In genomic region chr1:165084179-165084578, GRCm38 (mm10) we compare ENCODE assay signal across 8 mouse cellular contexts.
DNase-seq lines count a peak whose midpoint lies in the region; ATAC-seq and TF ChIP-seq lines count a peak whose summit lies in the region.

No protein-coding gene starts in this region.

- H3K9ac ChIP-seq in hindbrain, postnatal 0 days (replicated peaks; ENCODE audit: low read length) = no peak overlapping the region

- H3K4me2 ChIP-seq in hindbrain, postnatal 0 days (ENCODE audit: low read depth, low read length) = no peak overlapping the region

- no peaks in the 10 kb centered on the region for H3K27me3 ChIP-seq in hindbrain, postnatal 0 days (ENCODE audit: insufficient read depth, low read length)
- 0 out of 2 replicates have a peak, but pooled peaks cover 1% of the 10 kb centered on the region for H3K27me3 ChIP-seq in cerebellum, adult 2 months (ENCODE audit: control insufficient read depth, insufficient read depth, low read length)

- H3K4me3 ChIP-seq in hindbrain, postnatal 0 days (ENCODE audit: low read length) = no peak overlapping the region
- no peak overlapping the region for H3K4me3 ChIP-seq in cerebellum, adult 2 months (replicated peaks; ENCODE audit: insufficient read depth, low read depth, low read length)

- 0 out of 2 replicates have a peak, but pooled peaks cover 5% of the 10 kb centered on the region for H3K4me1 ChIP-seq in hindbrain, postnatal 0 days (ENCODE audit: insufficient read depth, low read length)
- no peaks in the 10 kb centered on the region for H3K4me1 ChIP-seq in cerebellum, adult 2 months (ENCODE audit: control insufficient read depth, insufficient read depth, low read length)

- whole genome bisulfite sequencing in hindbrain, postnatal 0 days = 71% methylated on average over 6 of the region's 6 CpGs
- WGBS in cerebellum, adult 2 months = 57% methylated on average over 6 of the region's 6 CpGs

- DNase-seq in cerebellum, postnatal 10 days = peak; percentile 29 to 31
- DNase-seq in cerebellum, postnatal 25 days = no peak
- DNase-seq in 3134 (ENCODE audit: extremely low read depth, insufficient read length, low spot score) (peak; percentile 52), liver (no peak)
- peak; percentile 45 for DNase-seq in hindbrain, postnatal 0 days (ENCODE audit: low spot score)
- peak; percentile 63 to 75 for DNase-seq in right cerebral cortex, postnatal 10 days (ENCODE audit: low spot score in 2 of 2)
- DNase-seq in cerebellum, adult 2 months = no peak

- no peak overlapping the region for H3K27ac ChIP-seq in hindbrain, postnatal 0 days
- H3K27ac ChIP-seq in cerebellum, adult 2 months (ENCODE audit: insufficient read depth, low read length) = no peak overlapping the region

- ATAC-seq in frontal cortex, adult (ENCODE audit: low TSS enrichment) = peak; percentile 95
- peak; percentile 67 for ATAC-seq in hindbrain, postnatal 0 days

- no peak for TF ChIP-seq CTCF in hindbrain, postnatal 0 days (IDR thresholded peaks at IDR 0.05; ENCODE audit: low read depth)
- no peak for TF ChIP-seq CTCF in cerebellum, adult 2 months (IDR thresholded peaks at IDR 0.05; ENCODE audit: borderline replicate concordance, insufficient read depth, low read depth, low read length)

- H3K9me3 ChIP-seq in hindbrain, postnatal 0 days (ENCODE audit: low read length) = no peaks in the 10 kb centered on the region

- no peak for TF ChIP-seq POLR2A in cerebellum, adult 2 months (IDR thresholded peaks at IDR 0.05; ENCODE audit: borderline replicate concordance, insufficient read depth, low read length)

- H3K36me3 ChIP-seq in hindbrain, postnatal 0 days (ENCODE audit: insufficient read depth, low read length) = no peaks in the 10 kb centered on the region

Comparison
In these comparisons a context has a peak if more than half of its experiments do, and no peak if none do; other contexts are left out.
1. DNase-seq: peak in cerebellum, postnatal 10 days (2 of 2), 3134 (single experiment), hindbrain, postnatal 0 days (single experiment) and right cerebral cortex, postnatal 10 days (2 of 2); none in cerebellum, postnatal 25 days (0 of 2), liver (single experiment) and cerebellum, adult 2 months (0 of 2).